Mouse (Mus musculus) stomach, embryonic 14.5 days (tissue): ENCODE data around the gene Taf12. TPM values are rescaled to one million over a fixed set of nuclear protein-coding genes. Genes with fewer than 3 reads are reported as not detected.

Experiments used
- ATAC-seq: fragments of 200-750 bp; cut with Nextera tagmentation; 2 replicates; pipeline ENCODE4 v1.8.0; 2017; ENCODE audit warnings: low read depth, moderate TSS enrichment; ENCODE audit not compliant: insufficient number of reproducible peaks, insufficient read depth, low FRiP score
- H3K27ac ChIP-seq: fragments of 300-500 bp; sonication (generic); 2 replicates; pipeline ENCODE4 v1.5.1; 2014; ENCODE audit warnings: mild to moderate bottlenecking, low read length, moderate library complexity, mixed read lengths
- H3K27me3 ChIP-seq: fragments of 300-500 bp; sonication (generic); 2 replicates; pipeline ENCODE4 v1.6.1; 2014; ENCODE audit warnings: low read length, control low read depth, mixed read lengths; ENCODE audit not compliant: control insufficient read depth, insufficient read depth
- H3K36me3 ChIP-seq: fragments of 300-500 bp; sonication (generic); 2 replicates; pipeline ENCODE4 v1.6.1; 2014; ENCODE audit warnings: mild to moderate bottlenecking, control low read depth, low read length, moderate library complexity, mixed read lengths; ENCODE audit not compliant: control insufficient read depth, insufficient read depth
- H3K4me1 ChIP-seq: fragments of 300-500 bp; sonication (generic); 2 replicates; pipeline ENCODE4 v1.6.1; 2014; ENCODE audit warnings: low read length, control low read depth, mixed read lengths; ENCODE audit not compliant: control insufficient read depth, insufficient read depth
- H3K4me2 ChIP-seq: fragments of 300-500 bp; sonication (generic); replicated peaks from 2 replicates; pipeline ENCODE4 v1.6.1; 2014; ENCODE audit warnings: low read depth, low read length, control low read depth
- H3K4me3 ChIP-seq: fragments of 300-500 bp; sonication (generic); 2 replicates; pipeline ENCODE4 v1.5.1; 2014; ENCODE audit warnings: low read depth, low read length, control low read depth
- H3K9ac ChIP-seq: fragments of 300-500 bp; sonication (generic); replicated peaks from 2 replicates; pipeline ENCODE4 v1.6.1; 2014; ENCODE audit warnings: low read depth, mild to moderate bottlenecking, control low read depth, low read length, moderate library complexity, mixed read lengths
- H3K9me3 ChIP-seq: fragments of 300-500 bp; sonication (generic); 2 replicates; pipeline ENCODE4 v1.6.1; 2016; ENCODE audit warnings: low read depth, low read length, control low read depth; ENCODE audit not compliant: control insufficient read depth
- WGBS: fragments of 180-500 bp; shearing (Covaris S2); extraction: QIAGEN DNeasy Blood & Tissue Kit; methylation state at CpG from one replicate; pipeline ENCODE4 v1.1.7; 2014; 5-methylcytosine and 5-hydroxymethylcytosine counted together
- polyA plus RNA-seq: library from polyadenylated mRNA; unstranded; fragments of >200 nt; fragmentation: Nextera tagmentation; extraction: Ambion mirVana; gene quantifications from 2 replicates; pipeline ENCODE4 v1.2.1, GENCODE M21; 2014

The Taf12 gene
- polyA plus RNA-seq, 1 experiment from 2014 or later = 34.8 TPM

DNA sequence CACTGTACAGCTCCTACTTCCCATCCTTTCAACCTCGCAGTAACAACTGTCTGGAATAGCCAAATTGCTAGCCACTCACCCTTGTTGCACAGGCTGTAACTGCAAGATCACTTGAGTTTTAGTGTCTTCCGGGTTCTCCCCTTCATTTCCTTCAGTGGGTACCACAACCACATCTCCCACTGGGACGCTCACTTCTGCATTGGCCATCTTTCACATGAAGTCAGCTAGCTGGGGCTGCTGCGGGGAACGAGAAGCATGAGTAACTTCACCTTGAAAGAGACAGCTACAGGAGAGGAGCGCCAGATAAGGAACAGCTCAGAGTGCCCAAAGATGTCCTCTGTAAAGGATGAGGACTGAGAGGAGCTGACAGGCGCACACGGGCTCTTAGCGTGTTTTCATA, 22.6 kb upstream of the Taf12 start:
- no peak for ATAC-seq
- Histone ChIP-seq H3K4me1 (no peaks in the 10 kb centered on the region), H3K9ac (no peak overlapping the region), H3K27ac (no peak overlapping the region), H3K4me3 (no peak overlapping the region), H3K27me3 (no peaks in the 10 kb centered on the region), H3K9me3 (no peaks in the 10 kb centered on the region), H3K36me3 (peaks cover 20% of the 10 kb centered on the region), H3K4me2 (no peak overlapping the region)
- WGBS = 81% methylated on average over 9 of the region's 9 CpGs

- Histone ChIP-seq H3K4me3 (no peak overlapping the region), H3K36me3 (peaks cover 12% of the 10 kb centered on the region), H3K4me2 (no peak overlapping the region), H3K27me3 (no peaks in the 10 kb centered on the region), H3K9me3 (no peaks in the 10 kb centered on the region), H3K27ac (no peak overlapping the region; the same call in 1 of the 2 replicates), H3K4me1 (no peaks in the 10 kb centered on the region), H3K9ac (no peak overlapping the region)
- ATAC-seq = no peak
- 84% methylated on average over 8 of the region's 8 CpGs for WGBS
These were observed 21.0 kb upstream of the Taf12 start for GRCm38 (mm10) chr4:132253128-132253527.

DNA sequence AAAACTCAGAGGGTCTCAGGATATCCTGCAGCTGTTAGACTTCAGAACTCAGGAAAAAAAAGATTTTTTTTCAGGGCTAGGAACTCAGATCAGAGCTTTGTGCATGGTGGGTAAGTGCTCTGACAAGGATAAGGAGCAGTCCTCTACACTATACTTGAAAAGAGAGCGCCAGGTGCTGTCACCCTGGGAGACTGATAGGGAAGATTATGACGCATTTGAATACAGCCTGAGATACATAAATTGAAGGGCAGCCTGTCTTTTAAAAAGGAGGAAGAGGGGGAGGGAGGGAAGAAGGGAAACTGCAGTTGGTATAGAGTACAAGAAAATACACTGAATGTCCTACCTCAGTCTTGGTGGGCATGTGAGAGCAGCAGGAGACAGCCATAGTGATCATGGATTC, 20.6 kb upstream of the Taf12 start:
- no peak for ATAC-seq
- H3K27ac ChIP-seq = no peak overlapping the region; the same call in 1 of the 2 replicates
- peaks cover 8% of the 10 kb centered on the region for H3K36me3 ChIP-seq
- WGBS = 66% methylated on average over 2 of the region's 2 CpGs
- no peak overlapping the region for H3K4me2 ChIP-seq
- no peaks in the 10 kb centered on the region for H3K9me3 ChIP-seq
- H3K4me3 ChIP-seq = no peak overlapping the region
- no peaks in the 10 kb centered on the region for H3K27me3 ChIP-seq
- H3K4me1 ChIP-seq = no peaks in the 10 kb centered on the region
- H3K9ac ChIP-seq = no peak overlapping the region

DNA sequence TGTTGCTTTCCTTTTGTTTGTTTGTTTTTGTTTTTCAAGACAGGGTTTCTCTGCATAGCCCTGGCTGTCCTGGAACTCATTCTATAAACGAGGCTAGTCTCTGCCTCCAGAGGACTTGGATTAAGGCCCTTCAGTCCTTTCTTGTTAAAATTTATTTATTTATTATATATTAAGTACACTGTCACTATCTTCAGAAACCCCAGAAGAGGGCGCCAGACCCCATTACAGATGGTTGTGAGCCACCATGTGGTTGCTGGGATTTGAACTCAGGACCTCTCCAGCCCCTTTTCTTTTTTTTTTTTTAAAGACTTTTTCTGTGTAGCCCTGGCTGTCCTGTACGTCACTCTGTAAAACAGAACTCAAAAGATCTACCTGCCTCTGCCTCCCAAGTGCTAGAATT, 19.2 kb upstream of the Taf12 start:
- Histone ChIP-seq H3K9me3 (no peaks in the 10 kb centered on the region), H3K4me2 (no peak overlapping the region), H3K27me3 (no peaks in the 10 kb centered on the region), H3K4me1 (peaks cover 7% of the 10 kb centered on the region; the same call in 1 of the 2 replicates), H3K9ac (no peak overlapping the region), H3K4me3 (no peak overlapping the region), H3K27ac (no peak overlapping the region), H3K36me3 (peaks cover 6% of the 10 kb centered on the region)
- 79% methylated on average over 3 of the region's 3 CpGs for WGBS
- no peak for ATAC-seq

GRCm38 (mm10) chr4:132256384-132256783, 17.8 kb upstream of the Taf12 start:
- no peak overlapping the region for H3K9ac ChIP-seq
- no peaks in the 10 kb centered on the region for H3K27me3 ChIP-seq
- no peak for ATAC-seq
- no peak overlapping the region for H3K27ac ChIP-seq
- WGBS = 92% methylated on average over 3 of the region's 3 CpGs
- H3K4me3 ChIP-seq = no peak overlapping the region
- H3K9me3 ChIP-seq = no peaks in the 10 kb centered on the region
- no peaks in the 10 kb centered on the region for H3K36me3 ChIP-seq
- no peak overlapping the region for H3K4me2 ChIP-seq
- peaks cover 8% of the 10 kb centered on the region; the same call in 1 of the 2 replicates for H3K4me1 ChIP-seq

DNA sequence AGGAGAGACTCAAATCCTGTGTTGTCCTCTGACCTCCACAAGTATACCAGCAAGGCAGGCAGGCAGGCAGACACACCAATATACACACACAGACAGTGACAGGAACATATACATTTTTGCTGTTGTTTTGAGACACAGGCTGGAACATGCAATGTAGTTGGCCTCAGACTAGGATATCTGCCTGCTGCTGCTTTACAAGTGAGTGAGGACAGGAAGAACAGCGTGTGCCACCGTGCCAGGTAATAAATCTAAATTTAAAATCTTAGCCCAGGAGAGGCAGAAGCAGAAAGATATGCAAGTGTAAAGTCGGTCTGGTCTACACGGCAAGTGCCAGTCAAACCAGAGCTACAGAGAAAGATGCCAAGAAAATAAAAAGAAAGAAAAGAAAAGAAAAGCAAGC, 14.9 kb upstream of the Taf12 start:
- no peaks in the 10 kb centered on the region for H3K9me3 ChIP-seq
- H3K36me3 ChIP-seq = no peaks in the 10 kb centered on the region
- H3K4me3 ChIP-seq = no peak overlapping the region
- 71% methylated on average over 4 of the region's 4 CpGs for WGBS
- no peaks in the 10 kb centered on the region for H3K27me3 ChIP-seq
- H3K4me2 ChIP-seq = peak overlapping the region; percentile 90; the same call in 1 of the 2 replicates
- ATAC-seq = no peak
- H3K4me1 ChIP-seq = peaks cover 8% of the 10 kb centered on the region; the same call in 1 of the 2 replicates
- H3K27ac ChIP-seq = no peak overlapping the region
- no peak overlapping the region for H3K9ac ChIP-seq

GRCm38 (mm10) chr4:132260404-132261379, 13.5 kb upstream of the Taf12 start:
- 2% methylated on average over 31 of the region's 64 CpGs for WGBS
- Histone ChIP-seq H3K27me3 (no peaks in the 10 kb centered on the region), H3K4me2 (peak overlapping the region; percentile 90), H3K4me1 (peaks cover 8% of the 10 kb centered on the region; the same call in 1 of the 2 replicates), H3K27ac (peak overlapping the region; percentile 94), H3K4me3 (peak overlapping the region; percentile 60), H3K9me3 (no peaks in the 10 kb centered on the region), H3K9ac (peak overlapping the region; percentile 91), H3K36me3 (no peaks in the 10 kb centered on the region)
- ATAC-seq = peak; percentile 75; the same call in 1 of the 2 replicates

- WGBS = 12% methylated on average over 44 of the region's 49 CpGs
- Histone ChIP-seq H3K9ac (peak within 1 kb of the TSS; percentile 91), H3K9me3 (no peaks in the 10 kb centered on the region), H3K36me3 (no peaks in the 10 kb centered on the region), H3K4me3 (peak within 1 kb of the TSS; percentile 60), H3K4me2 (peak within 1 kb of the TSS; percentile 90), H3K4me1 (peaks cover 8% of the 10 kb centered on the region; the same call in 1 of the 2 replicates), H3K27ac (peak within 1 kb of the TSS; percentile 94), H3K27me3 (no peaks in the 10 kb centered on the region)
- ATAC-seq = peak; percentile 92
These were observed 12.4 kb upstream of the Taf12 start, which contains the start of gene Gmeb1 for GRCm38 (mm10) chr4:132261514-132262357. TSS of gene Gmeb1 (minus strand) at chr4:132261602.
